ENCODE assay signal across 9 mouse cellular contexts in the genomic region with DNA sequence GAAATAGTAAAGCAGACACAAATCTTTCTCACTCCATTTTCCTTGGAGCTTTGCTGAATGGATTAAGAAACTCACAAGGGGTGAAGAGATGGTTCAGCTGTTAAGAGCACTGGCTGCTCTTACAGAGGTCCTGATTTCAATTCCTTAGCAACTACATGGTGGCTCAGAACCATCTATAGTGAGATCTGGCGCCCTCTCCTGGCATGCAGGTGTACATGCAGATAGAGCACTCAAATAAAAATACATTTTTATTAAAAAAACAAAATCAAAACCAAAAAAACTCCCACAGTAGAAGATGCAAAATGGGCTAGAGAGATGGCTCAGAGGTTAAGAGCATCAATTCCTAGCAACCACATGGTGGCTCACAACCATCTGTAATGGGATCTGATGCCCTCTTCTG. TPM values are rescaled to one million over a fixed set of nuclear protein-coding genes. Genes with fewer than 3 reads are reported as not detected.
A peak's percentile ranks its signal among the peaks of the same experiment; 100 is the strongest.
DNase-seq lines count a peak whose midpoint lies in the region; TF ChIP-seq lines count a peak whose summit lies in the region.
"Had no signal": no experiment of that assay in that cellular context is flagged by ENCODE, and none has a peak within 500 bp of the region (broad histone marks: within the 10 kb centered on the region; RNA-seq: fewer than 3 reads in every experiment).

No protein-coding gene starts in this region.

- no peaks in the 10 kb centered on the region for H3K4me1 ChIP-seq in cerebellum, adult 2 months (ENCODE audit: control insufficient read depth, insufficient read depth, low read length)
- H3K4me1 ChIP-seq in lung, adult 2 months (ENCODE audit: control insufficient read depth, insufficient read depth, low read length), result no peaks in the 10 kb centered on the region
- H3K4me1 ChIP-seq: limb, embryonic 13.5 days had no signal

- TF ChIP-seq CTCF in cerebellum, adult 2 months (IDR thresholded peaks at IDR 0.05; ENCODE audit: borderline replicate concordance, insufficient read depth, low read depth, low read length), result no peak
- TF ChIP-seq CTCF in lung, adult 2 months (IDR thresholded peaks at IDR 0.05; ENCODE audit: insufficient read depth, low read length), result no peak

- peak; percentile 3 to 22 for DNase-seq in cerebellum, postnatal 14 days
- DNase-seq in cerebellum, adult 2 months, result no peak
- DNase-seq in lung, adult 18-20 months, result peak; percentile 1 to 3
- no peak for DNase-seq in lung, adult 2 months
- DNase-seq in c-Kit-positive CD71-negative TER-119-negative erythroid progenitor cells, embryonic 14.5 days (ENCODE audit: low read depth), result peak; percentile 3
- peak; percentile 1 for DNase-seq in retina, embryonic 14.5 days (ENCODE audit: low spot score)
- no peak for DNase-seq in urinary bladder, adult 2 months (ENCODE audit: low spot score)
- no peak for DNase-seq in urinary bladder, postnatal 4 days (ENCODE audit: low spot score in 2 of 2)

- H3K27me3 ChIP-seq in cerebellum, adult 2 months (ENCODE audit: control insufficient read depth, insufficient read depth, low read length), result no peaks in the 10 kb centered on the region
- H3K27me3 ChIP-seq: limb, embryonic 13.5 days had no signal

- TF ChIP-seq POLR2A in cerebellum, adult 2 months (IDR thresholded peaks at IDR 0.05; ENCODE audit: borderline replicate concordance, insufficient read depth, low read length), result no peak
- no peak for TF ChIP-seq POLR2A in lung, adult 2 months (IDR thresholded peaks at IDR 0.05; ENCODE audit: borderline replicate concordance, extremely low read depth, low read depth, low read length)

- no peak overlapping the region for H3K4me3 ChIP-seq in cerebellum, adult 2 months (replicated peaks; ENCODE audit: insufficient read depth, low read depth, low read length)
- no peak overlapping the region for H3K4me3 ChIP-seq in lung, adult 2 months (replicated peaks; ENCODE audit: extremely low read depth, low read depth, low read length)
- H3K4me3 ChIP-seq: limb, embryonic 13.5 days had no signal

- no peak overlapping the region for H3K27ac ChIP-seq in cerebellum, adult 2 months (ENCODE audit: insufficient read depth, low read length)
- H3K27ac ChIP-seq: limb, embryonic 13.5 days had no signal

- WGBS in cerebellum, adult 2 months, result 5% methylated on average over 1 of the region's 1 CpGs
- WGBS in lung, adult 2 months, result 4% methylated on average over 1 of the region's 1 CpGs

RNA-seq across cellular contexts. Expression of a gene that starts 35.0 kb away (rescaled TPM):
- 96.4 and 101 TPM in 2 replicates for polyA plus RNA-seq in cerebellum, adult 2 months (2012; rRNA removed)
- 2.4 and 3.5 TPM in 2 replicates for polyA plus RNA-seq in lung, adult 2 months (2012; rRNA removed)
- 6.5 and 7.7 TPM in 2 replicates for polyA plus RNA-seq in urinary bladder, adult 2 months (2012; rRNA removed)

RNA-seq across cellular contexts. Expression of a gene that starts 56.2 kb away (rescaled TPM):
- polyA plus RNA-seq in cerebellum, adult 2 months (2012; rRNA removed), result 1.0 TPM in 2 replicates
- polyA plus RNA-seq in lung, adult 2 months (2012; rRNA removed), result not detected in 2 replicates
- polyA plus RNA-seq in urinary bladder, adult 2 months (2012; rRNA removed), result 0.04 and 0.08 TPM in 2 replicates
- polyA plus RNA-seq: limb, embryonic 13.5 days had no signal

Comparison
In these comparisons a context has a peak if more than half of its experiments do, and no peak if none do; other contexts are left out.
1. DNase-seq: peak in cerebellum, postnatal 14 days (2 of 2), lung, adult 18-20 months (2 of 2), c-Kit-positive CD71-negative TER-119-negative erythroid progenitor cells, embryonic 14.5 days (single experiment) and retina, embryonic 14.5 days (single experiment); none in cerebellum, adult 2 months (0 of 2), lung, adult 2 months (single experiment), urinary bladder, adult 2 months (single experiment) and urinary bladder, postnatal 4 days (0 of 2).
2. RNA of a gene that starts 35.0 kb away (polyA plus RNA-seq): 96.4 to 101 TPM in cerebellum, adult 2 months; 6.5 to 7.7 TPM in urinary bladder, adult 2 months and 2.4 to 3.5 TPM in lung, adult 2 months; every median in the first group is over 10 times any median in the second.